Mouse (Mus musculus) embryonic facial prominence, embryonic 13.5 days (tissue): ENCODE measurements at regions not wholly inside any gene's neighbourhood (a gene's known extent, or its start where the extent isn't known, plus 50 kb on each side); places are given as distances from the start of the nearest gene placed in this dataset.

Source experiments
- ATAC-seq: fragments of 200-750 bp; cut with Nextera tagmentation; 2 replicates; pipeline ENCODE4 v1.8.0; 2017; ENCODE audit warnings: low read depth; ENCODE audit not compliant: insufficient number of reproducible peaks, insufficient read depth, low FRiP score, low TSS enrichment
- H3K27ac ChIP-seq: fragments of 300-500 bp; sonication (generic); 2 replicates; pipeline ENCODE4 v1.5.1; 2015; ENCODE audit warnings: moderate library complexity, mild to moderate bottlenecking, inconsistent platforms
- H3K27me3 ChIP-seq: fragments of 300-500 bp; sonication (generic); 2 replicates; pipeline ENCODE4 v1.6.1; 2015; ENCODE audit warnings: mild to moderate bottlenecking, inconsistent platforms
- H3K36me3 ChIP-seq: fragments of 300-500 bp; sonication (generic); 2 replicates; pipeline ENCODE4 v1.6.1; 2015; ENCODE audit warnings: mild to moderate bottlenecking, inconsistent platforms
- H3K4me1 ChIP-seq: fragments of 300-500 bp; sonication (generic); 2 replicates; pipeline ENCODE4 v1.6.1; 2015; ENCODE audit warnings: inconsistent platforms
- H3K4me2 ChIP-seq: fragments of 300-500 bp; sonication (generic); 2 replicates; pipeline ENCODE4 v1.6.1; 2015; ENCODE audit warnings: moderate library complexity, mild to moderate bottlenecking, inconsistent platforms
- H3K4me3 ChIP-seq: fragments of 300-500 bp; sonication (generic); 2 replicates; pipeline ENCODE4 v1.5.1; 2015; ENCODE audit warnings: mild to moderate bottlenecking, inconsistent platforms
- H3K9ac ChIP-seq: fragments of 300-500 bp; sonication (generic); 2 replicates; pipeline ENCODE4 v1.6.1; 2015; ENCODE audit warnings: mild to moderate bottlenecking, inconsistent platforms
- H3K9me3 ChIP-seq: fragments of 300-500 bp; sonication (generic); 2 replicates; pipeline ENCODE4 v1.6.1; 2016; ENCODE audit warnings: inconsistent platforms
- WGBS: fragments of 180-500 bp; shearing (Covaris S2); methylation state at CpG from one replicate; pipeline ENCODE4 v1.1.7; 2015; ENCODE audit warnings: mixed read lengths; 5-methylcytosine and 5-hydroxymethylcytosine counted together

- H3K9me3 ChIP-seq, result no peaks in the 10 kb centered on the region
- H3K36me3 ChIP-seq, result no peaks in the 10 kb centered on the region
- no peak for ATAC-seq
- H3K4me1 ChIP-seq, result no peaks in the 10 kb centered on the region
- no peak overlapping the region for H3K4me2 ChIP-seq
- no peaks in the 10 kb centered on the region for H3K27me3 ChIP-seq
- no peak overlapping the region for H3K9ac ChIP-seq
- H3K27ac ChIP-seq, result no peak overlapping the region
- 83% methylated on average over 17 of the region's 17 CpGs for WGBS
- H3K4me3 ChIP-seq, result no peak overlapping the region
Observed at GRCm38 (mm10) chr1:177573017-177573725, 131.0 kb downstream of the Zbtb18 start.

- no peak for ATAC-seq
- Histone ChIP-seq H3K9ac (no peak overlapping the region), H3K4me1 (no peaks in the 10 kb centered on the region), H3K36me3 (no peaks in the 10 kb centered on the region), H3K27ac (no peak overlapping the region), H3K4me3 (no peak overlapping the region), H3K27me3 (no peaks in the 10 kb centered on the region), H3K9me3 (no peaks in the 10 kb centered on the region), H3K4me2 (no peak overlapping the region)
- 88% methylated on average over 4 of the region's 4 CpGs for WGBS
Observed at GRCm38 (mm10) chr1:177573781-177574180, 131.6 kb downstream of the Zbtb18 start.

- Histone ChIP-seq H3K9ac (no peak overlapping the region), H3K27me3 (no peaks in the 10 kb centered on the region), H3K4me2 (no peak overlapping the region), H3K27ac (no peak overlapping the region), H3K9me3 (no peaks in the 10 kb centered on the region), H3K4me3 (no peak overlapping the region), H3K4me1 (no peaks in the 10 kb centered on the region), H3K36me3 (no peaks in the 10 kb centered on the region)
- WGBS, result 88% methylated on average over 7 of the region's 7 CpGs
- no peak for ATAC-seq
Observed at GRCm38 (mm10) chr1:177574312-177574711, 132.2 kb downstream of the Zbtb18 start.

DNA sequence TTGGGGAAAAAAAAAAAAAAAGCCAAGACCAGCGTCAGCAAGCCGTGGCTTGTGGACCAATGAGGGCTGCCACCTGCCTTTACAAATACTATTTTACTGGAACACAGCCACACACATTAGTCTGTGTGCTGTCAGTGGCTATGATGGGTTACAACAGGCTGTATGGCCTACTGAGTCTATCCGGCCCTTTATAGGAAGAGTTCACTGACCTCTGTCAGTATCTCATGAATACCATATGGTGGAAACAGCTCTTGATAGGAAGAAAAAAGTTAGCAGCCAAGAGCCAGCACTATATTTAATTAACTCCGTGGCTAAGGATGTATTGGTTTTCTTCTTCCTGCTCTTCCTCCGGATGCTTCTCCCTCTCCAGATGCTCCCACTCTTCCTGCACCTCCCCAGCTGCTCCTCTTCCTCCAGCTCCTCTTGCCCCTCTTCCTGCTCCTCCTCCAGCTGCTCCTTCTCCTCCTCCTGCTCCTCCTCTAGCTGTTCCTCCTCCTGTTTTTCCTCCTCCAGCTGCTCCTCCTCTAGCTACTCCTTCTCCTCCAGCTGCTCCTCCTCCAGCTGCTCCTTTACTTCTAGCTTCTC is 142.2 kb downstream of the Zbtb18 start:
- 35% methylated on average over 5 of the region's 5 CpGs for WGBS
- no peak for ATAC-seq

GRCm38 (mm10) chr1:177585320-177585719 is 143.2 kb downstream of the Zbtb18 start:
- no peak for ATAC-seq
- no peak overlapping the region for H3K9ac ChIP-seq
- WGBS, result 83% methylated on average over 2 of the region's 2 CpGs
- peaks cover 10% of the 10 kb centered on the region; the same call in 1 of the 2 replicates for H3K9me3 ChIP-seq
- no peak overlapping the region for H3K4me2 ChIP-seq
- H3K4me3 ChIP-seq, result no peak overlapping the region
- H3K27ac ChIP-seq, result no peak overlapping the region
- no peaks in the 10 kb centered on the region for H3K36me3 ChIP-seq
- no peaks in the 10 kb centered on the region for H3K4me1 ChIP-seq
- no peaks in the 10 kb centered on the region for H3K27me3 ChIP-seq

More for the DNA sequence above, 142.2 kb downstream of the Zbtb18 start:
- no peak overlapping the region for H3K4me3 ChIP-seq
- no peaks in the 10 kb centered on the region for H3K36me3 ChIP-seq
- H3K4me2 ChIP-seq, result no peak overlapping the region
- H3K9ac ChIP-seq, result no peak overlapping the region
- no peaks in the 10 kb centered on the region for H3K4me1 ChIP-seq
- no peak overlapping the region for H3K27ac ChIP-seq
- no peaks in the 10 kb centered on the region for H3K27me3 ChIP-seq
- peaks cover 10% of the 10 kb centered on the region; the same call in 1 of the 2 replicates for H3K9me3 ChIP-seq

- no peaks in the 10 kb centered on the region for H3K4me1 ChIP-seq
- no peak overlapping the region for H3K4me2 ChIP-seq
- no peak overlapping the region for H3K9ac ChIP-seq
- no peak overlapping the region for H3K4me3 ChIP-seq
- H3K36me3 ChIP-seq, result no peaks in the 10 kb centered on the region
- H3K27ac ChIP-seq, result no peak overlapping the region
- no peak for ATAC-seq
- H3K27me3 ChIP-seq, result no peaks in the 10 kb centered on the region
- 84% methylated on average over 7 of the region's 7 CpGs for WGBS
- no peaks in the 10 kb centered on the region for H3K9me3 ChIP-seq
Observed at GRCm38 (mm10) chr1:177589034-177589433, 140.6 kb upstream of the 1700016C15Rik start.

DNA sequence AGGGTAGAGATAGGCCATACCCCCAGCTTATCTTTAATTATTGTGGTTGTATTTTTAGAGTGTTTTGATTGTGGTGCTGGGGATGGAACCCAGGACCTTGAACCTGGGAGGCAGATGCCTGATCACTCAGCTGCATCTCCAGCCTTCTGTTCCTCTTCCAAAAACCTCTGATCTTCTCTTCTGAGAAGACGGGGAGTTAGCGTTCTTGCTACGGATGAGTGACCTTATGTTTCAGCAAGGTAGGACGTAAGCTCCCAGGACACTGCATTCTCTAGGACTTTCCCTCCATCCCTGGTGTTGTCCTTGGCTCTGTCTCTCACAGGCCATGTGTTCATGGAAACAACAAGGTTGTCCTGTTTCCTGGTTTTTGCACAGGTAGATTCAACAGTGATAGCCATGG is 140.0 kb upstream of the 1700016C15Rik start:
- no peaks in the 10 kb centered on the region for H3K9me3 ChIP-seq
- H3K36me3 ChIP-seq, result no peaks in the 10 kb centered on the region
- no peaks in the 10 kb centered on the region for H3K27me3 ChIP-seq
- 90% methylated on average over 4 of the region's 4 CpGs for WGBS
- H3K4me2 ChIP-seq, result no peak overlapping the region
- no peak overlapping the region for H3K27ac ChIP-seq
- H3K9ac ChIP-seq, result no peak overlapping the region
- no peaks in the 10 kb centered on the region for H3K4me1 ChIP-seq
- H3K4me3 ChIP-seq, result no peak overlapping the region
- no peak for ATAC-seq

DNA sequence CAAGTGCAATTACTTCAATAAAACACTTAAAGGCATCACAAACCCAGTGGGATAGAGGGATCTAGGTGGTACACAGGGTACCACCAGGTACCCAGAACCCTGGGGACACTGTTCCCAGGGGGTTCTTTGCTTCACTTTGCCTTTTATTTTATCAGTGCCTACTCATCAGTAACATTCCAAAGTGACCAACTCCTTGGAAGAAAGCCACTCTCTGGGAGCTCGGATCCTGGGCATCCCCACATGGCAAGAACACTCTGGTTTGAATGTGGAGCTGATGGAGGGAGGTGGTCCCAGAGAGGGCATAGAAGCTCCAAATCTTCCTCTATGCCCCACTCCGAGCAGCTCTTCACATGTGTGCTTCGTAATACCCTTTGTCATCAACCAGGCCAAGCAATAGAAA is 137.9 kb upstream of the 1700016C15Rik start:
- no peak overlapping the region for H3K9ac ChIP-seq
- no peaks in the 10 kb centered on the region for H3K9me3 ChIP-seq
- no peaks in the 10 kb centered on the region for H3K36me3 ChIP-seq
- no peak for ATAC-seq
- no peak overlapping the region for H3K4me3 ChIP-seq
- 91% methylated on average over 3 of the region's 3 CpGs for WGBS
- H3K4me2 ChIP-seq, result no peak overlapping the region
- no peaks in the 10 kb centered on the region for H3K4me1 ChIP-seq
- no peak overlapping the region for H3K27ac ChIP-seq
- H3K27me3 ChIP-seq, result no peaks in the 10 kb centered on the region

DNA sequence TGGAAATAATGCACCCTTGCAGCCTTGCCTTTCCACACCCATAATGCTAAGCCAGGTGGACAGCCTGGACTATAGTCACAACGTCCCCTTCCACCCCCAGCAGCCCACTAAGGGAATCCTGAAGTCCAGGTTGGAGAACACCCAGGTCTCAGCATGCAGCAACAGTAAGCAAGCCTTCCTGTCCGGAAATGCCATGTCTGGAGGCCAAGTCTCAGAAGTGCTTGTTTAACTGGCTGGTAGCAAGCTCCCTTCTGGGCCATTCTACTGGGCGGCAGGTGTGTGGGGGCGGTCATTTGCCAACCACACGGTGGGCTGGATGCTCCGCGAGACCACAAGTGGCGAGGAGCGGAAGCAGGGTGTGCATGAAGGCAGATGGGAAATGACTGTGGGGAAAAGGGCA is 137.3 kb upstream of the 1700016C15Rik start:
- Histone ChIP-seq H3K27me3 (no peaks in the 10 kb centered on the region), H3K4me2 (no peak overlapping the region), H3K36me3 (no peaks in the 10 kb centered on the region), H3K4me1 (no peaks in the 10 kb centered on the region), H3K9ac (no peak overlapping the region), H3K27ac (no peak overlapping the region), H3K9me3 (no peaks in the 10 kb centered on the region), H3K4me3 (no peak overlapping the region)
- 91% methylated on average over 9 of the region's 9 CpGs for WGBS
- no peak for ATAC-seq

GRCm38 (mm10) chr1:177594341-177594740 is 135.3 kb upstream of the 1700016C15Rik start:
- no peaks in the 10 kb centered on the region for H3K4me1 ChIP-seq
- no peak overlapping the region for H3K4me2 ChIP-seq
- no peak overlapping the region for H3K4me3 ChIP-seq
- ATAC-seq, result no peak
- H3K27me3 ChIP-seq, result no peaks in the 10 kb centered on the region
- 89% methylated on average over 13 of the region's 13 CpGs for WGBS
- H3K27ac ChIP-seq, result no peak overlapping the region
- H3K36me3 ChIP-seq, result no peaks in the 10 kb centered on the region
- H3K9ac ChIP-seq, result no peak overlapping the region
- H3K9me3 ChIP-seq, result no peaks in the 10 kb centered on the region

DNA sequence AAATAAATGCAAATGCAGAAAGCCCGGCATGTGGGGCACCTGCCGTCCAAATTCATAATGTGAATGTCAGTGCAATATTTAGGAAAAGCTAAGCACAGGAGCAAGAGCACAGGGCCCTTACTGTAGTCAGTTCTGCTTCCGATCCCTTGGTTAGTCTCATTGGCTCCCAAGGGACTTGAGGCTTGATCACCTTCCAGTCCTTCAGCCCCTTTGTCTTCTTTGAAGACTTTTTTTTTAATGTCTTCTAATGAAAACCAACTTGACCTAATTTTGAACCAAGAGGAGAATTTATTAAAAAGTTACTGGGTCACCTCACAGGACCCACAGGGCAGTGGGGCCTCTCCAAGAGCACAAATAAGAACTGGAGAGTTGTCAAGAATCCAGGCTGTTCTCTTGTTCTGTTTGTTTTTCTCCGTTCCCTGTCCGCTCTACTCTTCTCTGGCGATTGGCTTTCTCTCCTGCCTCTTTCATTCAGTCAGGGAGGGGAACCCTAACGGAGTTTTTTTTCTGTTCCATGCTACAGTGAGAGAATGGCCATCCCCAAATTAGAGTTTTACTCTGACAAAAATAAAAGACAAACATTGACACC is 134.2 kb upstream of the 1700016C15Rik start:
- no peaks in the 10 kb centered on the region for H3K9me3 ChIP-seq
- no peaks in the 10 kb centered on the region for H3K4me1 ChIP-seq
- ATAC-seq, result no peak
- H3K4me3 ChIP-seq, result no peak overlapping the region
- H3K27ac ChIP-seq, result no peak overlapping the region
- 83% methylated on average over 7 of the region's 7 CpGs for WGBS
- no peaks in the 10 kb centered on the region for H3K27me3 ChIP-seq
- no peak overlapping the region for H3K4me2 ChIP-seq
- no peaks in the 10 kb centered on the region for H3K36me3 ChIP-seq
- H3K9ac ChIP-seq, result no peak overlapping the region

DNA sequence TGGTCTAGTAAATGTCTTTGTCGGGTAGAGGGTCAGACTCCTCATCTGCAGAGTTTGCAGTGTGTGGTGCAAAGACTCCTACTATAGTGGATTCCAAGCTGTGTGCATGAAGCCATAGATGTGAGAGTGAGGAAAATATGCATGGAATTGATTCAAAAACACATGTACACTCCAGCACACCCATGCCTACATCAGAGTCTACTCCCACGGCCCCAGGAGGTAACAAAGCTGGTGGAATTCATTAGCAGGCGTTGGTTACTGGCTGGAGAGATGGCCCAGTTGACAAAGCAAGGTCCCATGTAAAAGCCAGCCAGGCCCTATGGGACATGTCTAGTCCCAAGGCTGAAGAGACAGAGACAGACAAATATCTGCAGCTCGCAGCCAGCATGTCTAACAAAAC is 132.6 kb upstream of the 1700016C15Rik start:
- H3K27ac ChIP-seq, result no peak overlapping the region
- H3K4me3 ChIP-seq, result no peak overlapping the region
- 60% methylated on average over 4 of the region's 4 CpGs for WGBS
- no peaks in the 10 kb centered on the region for H3K4me1 ChIP-seq
- no peaks in the 10 kb centered on the region for H3K27me3 ChIP-seq
- no peak for ATAC-seq
- H3K36me3 ChIP-seq, result no peaks in the 10 kb centered on the region
- no peak overlapping the region for H3K9ac ChIP-seq
- H3K9me3 ChIP-seq, result no peaks in the 10 kb centered on the region
- no peak overlapping the region for H3K4me2 ChIP-seq
